ENCODE assay signal across 13 mouse cellular contexts in the genomic region with DNA sequence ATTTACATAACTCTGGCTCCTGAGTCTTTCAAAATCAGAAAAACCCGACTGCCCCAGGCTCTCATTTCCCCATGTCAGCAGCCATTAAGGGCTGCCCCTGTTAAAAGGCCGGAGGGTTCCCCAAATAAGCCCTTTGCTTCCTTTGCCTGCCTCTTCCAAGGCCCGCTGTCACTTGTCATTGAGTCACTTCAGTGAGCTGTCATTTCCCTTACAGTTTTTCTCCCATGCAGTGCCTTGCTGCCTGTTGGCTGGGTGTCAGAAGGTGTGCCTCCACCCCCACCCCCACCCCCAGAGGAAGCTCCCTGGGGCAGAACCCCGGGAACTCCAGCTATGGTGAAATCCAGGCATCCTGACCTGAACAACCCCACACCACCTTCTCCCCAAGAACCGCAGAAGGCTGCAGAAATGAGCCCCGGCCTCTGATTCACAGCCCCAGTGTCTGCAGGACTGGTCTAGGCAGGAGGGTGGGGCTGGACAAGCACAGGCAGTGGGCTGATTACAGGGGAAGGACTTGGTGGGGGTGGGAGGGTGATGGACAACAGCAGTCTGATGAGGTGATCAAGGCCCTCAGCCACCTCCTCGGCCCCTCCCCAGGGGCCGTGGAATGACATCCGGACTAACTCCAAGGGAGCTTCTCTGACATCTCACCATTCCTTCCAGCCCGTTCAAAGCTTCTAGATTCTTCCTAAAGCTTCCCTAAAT. TPM values are rescaled to one million over a fixed set of nuclear protein-coding genes. Genes with fewer than 3 reads are reported as not detected.
DNase-seq lines count a peak whose midpoint lies in the region; ATAC-seq and TF ChIP-seq lines count a peak whose summit lies in the region.
"Had no signal": no experiment of that assay in that cellular context is flagged by ENCODE, and none has a peak within 500 bp of the region (broad histone marks: within the 10 kb centered on the region; RNA-seq: fewer than 3 reads in every experiment).

No protein-coding gene starts in this region.

- peak; percentile 61; the same call in 1 of the 2 replicates for ATAC-seq in intestine, embryonic 14.5 days (replicated peaks; ENCODE audit: low FRiP score, low TSS enrichment, low read depth)
- ATAC-seq in intestine, postnatal 0 days = no peak
- peak; percentile 38; the same call in 1 of the 2 replicates for ATAC-seq in heart, postnatal 0 days (ENCODE audit: insufficient read depth, low read depth)
- ATAC-seq: hindbrain, embryonic 16.5 days had no signal

- DNase-seq in intestine, embryonic 14.5 days (ENCODE audit: low spot score) = no peak
- no peak for DNase-seq in heart, postnatal 0 days (ENCODE audit: low spot score)
- DNase-seq in thymus, postnatal 36 days = no peak
- no peak for DNase-seq in embryo, embryonic 10.5 days (ENCODE audit: low spot score)
- no peak for DNase-seq in gastrocnemius, postnatal 10 days
- DNase-seq: cerebellum, adult 8-10 months; spleen, adult 18-20 months had no signal

- no peaks in the 10 kb centered on the region for H3K36me3 ChIP-seq in intestine, embryonic 14.5 days (ENCODE audit: control insufficient read depth, insufficient read depth, low read length)
- no peaks in the 10 kb centered on the region for H3K36me3 ChIP-seq in intestine, postnatal 0 days (ENCODE audit: control insufficient read depth, insufficient read depth)
- H3K36me3 ChIP-seq in heart, postnatal 0 days (replicated peaks; ENCODE audit: control insufficient read depth, insufficient read depth, low read length) = no peaks in the 10 kb centered on the region
- H3K36me3 ChIP-seq in macrophage (ENCODE audit: inconsistent target) = no peaks in the 10 kb centered on the region

- no peak overlapping the region for H3K4me2 ChIP-seq in intestine, embryonic 14.5 days (ENCODE audit: low read length)
- H3K4me2 ChIP-seq in intestine, postnatal 0 days (replicated peaks; ENCODE audit: low read depth) = no peak overlapping the region
- no peak overlapping the region for H3K4me2 ChIP-seq in heart, postnatal 0 days (ENCODE audit: low read depth, low read length)

- H3K27me3 ChIP-seq in intestine, embryonic 14.5 days (replicated peaks; ENCODE audit: control insufficient read depth, insufficient read depth, low read length) = no peaks in the 10 kb centered on the region
- no peaks in the 10 kb centered on the region for H3K27me3 ChIP-seq in intestine, postnatal 0 days (replicated peaks; ENCODE audit: control insufficient read depth, insufficient read depth, low read length)
- H3K27me3 ChIP-seq in heart, postnatal 0 days (ENCODE audit: control insufficient read depth, insufficient read depth, low read length) = no peaks in the 10 kb centered on the region

- H3K4me1 ChIP-seq in intestine, embryonic 14.5 days (replicated peaks; ENCODE audit: control insufficient read depth, insufficient read depth, low read length) = peaks cover 29% of the 10 kb centered on the region
- 0 out of 2 replicates have a peak, but pooled peaks cover 9% of the 10 kb centered on the region for H3K4me1 ChIP-seq in intestine, postnatal 0 days (replicated peaks; ENCODE audit: control insufficient read depth, insufficient read depth, low read length)
- peaks cover 9% of the 10 kb centered on the region for H3K4me1 ChIP-seq in brown adipose tissue, adult 24 weeks (ENCODE audit: control insufficient read depth, insufficient read depth, insufficient read length, low read length)
- peaks cover 16% of the 10 kb centered on the region; the same call in 1 of the 2 replicates for H3K4me1 ChIP-seq in heart, postnatal 0 days (ENCODE audit: control insufficient read depth, insufficient read depth)

- no peak for TF ChIP-seq CTCF in intestine, postnatal 0 days (IDR thresholded peaks at IDR 0.05; ENCODE audit: low read depth)
- no peak for TF ChIP-seq CTCF in heart, postnatal 0 days (IDR thresholded peaks at IDR 0.05; ENCODE audit: low read depth)

- H3K4me3 ChIP-seq in intestine, embryonic 14.5 days (ENCODE audit: low read depth, low read length) = no peak overlapping the region
- H3K4me3 ChIP-seq in intestine, postnatal 0 days (ENCODE audit: low read depth, low read length) = no peak overlapping the region
- no peak overlapping the region for H3K4me3 ChIP-seq in brown adipose tissue, adult 24 weeks (ENCODE audit: insufficient read depth, low read depth, low read length)
- no peak overlapping the region for H3K4me3 ChIP-seq in heart, postnatal 0 days (ENCODE audit: low read depth, low read length)
- H3K4me3 ChIP-seq in macrophage (ENCODE audit: inconsistent target) = no peak overlapping the region
- H3K4me3 ChIP-seq: megakaryocyte, embryonic 14.5 days had no signal

- no peak overlapping the region for H3K9ac ChIP-seq in intestine, embryonic 14.5 days (ENCODE audit: low read length)
- H3K9ac ChIP-seq in intestine, postnatal 0 days (ENCODE audit: low read depth, low read length) = no peak overlapping the region
- H3K9ac ChIP-seq in heart, postnatal 0 days (replicated peaks; ENCODE audit: low read depth, low read length) = no peak overlapping the region

- H3K27ac ChIP-seq in intestine, embryonic 14.5 days (ENCODE audit: low read depth) = peak overlapping the region; percentile 2; the same call in 1 of the 2 replicates
- no peak overlapping the region for H3K27ac ChIP-seq in intestine, postnatal 0 days (ENCODE audit: low read depth, low read length)
- 0 out of 2 replicates have a peak overlapping the region, but pooled peaks have one; percentile 12 for H3K27ac ChIP-seq in brown adipose tissue, adult 24 weeks (replicated peaks; ENCODE audit: low read depth, low read length)
- peak overlapping the region; percentile 27 for H3K27ac ChIP-seq in heart, postnatal 0 days (ENCODE audit: low read depth)
- H3K27ac ChIP-seq in macrophage = peak overlapping the region; percentile 64

- no peaks in the 10 kb centered on the region for H3K9me3 ChIP-seq in intestine, embryonic 14.5 days (ENCODE audit: control insufficient read depth, low read length)
- H3K9me3 ChIP-seq in intestine, postnatal 0 days (ENCODE audit: control insufficient read depth) = no peaks in the 10 kb centered on the region
- no peaks in the 10 kb centered on the region for H3K9me3 ChIP-seq in heart, postnatal 0 days (replicated peaks; ENCODE audit: control insufficient read depth, low read length)
- H3K9me3 ChIP-seq: megakaryocyte, embryonic 14.5 days had no signal

- no peak for TF ChIP-seq EP300 in heart, postnatal 0 days (IDR thresholded peaks at IDR 0.05; ENCODE audit: low read depth)

- WGBS in intestine, embryonic 14.5 days = 28% methylated on average over 10 of the region's 10 CpGs
- 38% methylated on average over 10 of the region's 10 CpGs for WGBS in intestine, postnatal 0 days
- 31% methylated on average over 10 of the region's 10 CpGs for WGBS in heart, postnatal 0 days
- 48% methylated on average over 10 of the region's 10 CpGs for WGBS in macrophage (ENCODE audit: missing documents)

- H3K79me2 ChIP-seq in macrophage (ENCODE audit: inconsistent target) = no peaks in the 10 kb centered on the region

RNA-seq across cellular contexts. Expression of a gene that starts 14.8 kb away (rescaled TPM):
- 46.8 and 52.0 TPM in 2 replicates for polyA plus RNA-seq in intestine, embryonic 14.5 days (2014; fragmentation: Nextera tagmentation; extraction: Ambion mirVana)
- 30.2 and 33.0 TPM in 2 replicates for polyA plus RNA-seq in intestine, postnatal 0 days (2015; fragmentation: Nextera tagmentation; extraction: Ambion mirVana)
- polyA plus RNA-seq in brown adipose tissue, adult 24 weeks (2012; ENCODE audit: insufficient read depth, insufficient read length, missing spikeins) = 8.7 and 16.3 TPM in 2 replicates
- 33.5 and 39.8 TPM in 2 replicates for total RNA-seq in heart, postnatal 0 days (2014; rRNA removed; ENCODE audit: low replicate concordance)
- polyA plus RNA-seq in heart, postnatal 0 days (2015; fragmentation: Nextera tagmentation; extraction: Ambion mirVana) = 11.8 and 12.0 TPM in 2 replicates
- 100 to 1,000 TPM in 6 of 26 experiments, 10 to 100 TPM in 14, 1 to 10 TPM in 6; 5.0 to 155 (median 36.6) TPM for total RNA-seq in macrophage (2018; cell fraction: chromatin; rRNA removed)
- 100 to 1,000 TPM in 7 of 26 experiments, 10 to 100 TPM in 19; 17.2 to 237 (median 26.6) TPM for total RNA-seq in macrophage (2018; cell fraction: cytosol; rRNA removed)
- 100 to 1,000 TPM in 8 of 26 experiments, 10 to 100 TPM in 18; 15.6 to 179 (median 63.8) TPM for total RNA-seq in macrophage (2018; cell fraction: nucleus; rRNA removed)
- 6.8 to 16.9 TPM (median 13.4 TPM) in 3 replicates for polyA plus RNA-seq in macrophage (2018)
- total RNA-seq in gastrocnemius, postnatal 10 days (2021) = 10 to 100 TPM; 19.1 to 22.0 TPM

RNA-seq across cellular contexts. Expression of a gene that starts 56.6 kb away (rescaled TPM):
- polyA plus RNA-seq in intestine, embryonic 14.5 days (2014; fragmentation: Nextera tagmentation; extraction: Ambion mirVana) = 0.18 and 0.34 TPM in 2 replicates
- not detected in 2 replicates for polyA plus RNA-seq in intestine, postnatal 0 days (2015; fragmentation: Nextera tagmentation; extraction: Ambion mirVana)
- polyA plus RNA-seq in brown adipose tissue, adult 24 weeks (2012; ENCODE audit: insufficient read depth, insufficient read length, missing spikeins) = not detected in 2 replicates
- 1.3 TPM in 1 of 2 replicates, not detected in the other for total RNA-seq in heart, postnatal 0 days (2014; rRNA removed; ENCODE audit: low replicate concordance)
- 0.10 TPM in 1 of 2 replicates, not detected in the other for polyA plus RNA-seq in heart, postnatal 0 days (2015; fragmentation: Nextera tagmentation; extraction: Ambion mirVana)
- total RNA-seq in macrophage (2018; cell fraction: chromatin; rRNA removed) = 1 to 10 TPM in 1 of 26 experiments, under 1 TPM in 1, not detected in 24; 0.94 to 1.3 TPM
- total RNA-seq in macrophage (2018; cell fraction: cytosol; rRNA removed) = not detected
- 1 to 10 TPM in 1 of 26 experiments, under 1 TPM in 2, not detected in 23; 0.40 to 1.6 (median 0.46) TPM for total RNA-seq in macrophage (2018; cell fraction: nucleus; rRNA removed)
- not detected in 3 replicates for polyA plus RNA-seq in macrophage (2018)
- total RNA-seq in gastrocnemius, postnatal 10 days (2021) = not detected
- total RNA-seq: MEL had no signal
